Mouse (Mus musculus) mouse embryonic stem cell (cell line): ENCODE results near the gene Pi4kb.

Experiments used
- in situ Hi-C, 2 experiments: fragments of 300-500 bp; cut with MboI; formaldehyde crosslinking; loops; 1 replicate in 1 of 2; 3 replicates in 1 of 2; pipeline ENCODE4 v1.14.3; 2019 to 2020; ENCODE audit warnings: low sequenced_read_pairs in 2 of 2, low pct_unique_long_range_greater_than_20kb in 1 of 2, mixed read lengths in 1 of 2; ENCODE audit not compliant: unreplicated experiment in 1 of 2

The Pi4kb gene

DNA sequence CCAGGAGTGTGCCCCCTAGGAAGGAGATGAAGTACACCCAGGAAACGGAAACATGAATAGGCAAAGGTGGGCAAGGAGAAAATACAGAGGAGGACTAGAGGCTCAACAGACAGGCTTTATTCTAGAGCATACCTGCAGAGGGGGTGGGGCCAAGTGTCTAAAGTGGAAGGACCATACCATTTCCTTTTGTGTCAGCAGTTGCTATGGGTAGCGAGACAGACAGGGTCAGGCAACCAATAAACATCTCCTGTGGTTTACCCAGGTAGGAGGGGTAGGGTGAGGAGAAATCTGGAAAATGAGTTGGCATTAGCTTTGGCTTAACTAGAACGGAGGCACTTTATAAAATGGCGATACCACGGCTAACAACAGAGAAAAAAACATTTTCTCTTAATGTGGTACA, 21.7 kb upstream of the Pi4kb start:
- in situ Hi-C loops: no loop called here

DNA sequence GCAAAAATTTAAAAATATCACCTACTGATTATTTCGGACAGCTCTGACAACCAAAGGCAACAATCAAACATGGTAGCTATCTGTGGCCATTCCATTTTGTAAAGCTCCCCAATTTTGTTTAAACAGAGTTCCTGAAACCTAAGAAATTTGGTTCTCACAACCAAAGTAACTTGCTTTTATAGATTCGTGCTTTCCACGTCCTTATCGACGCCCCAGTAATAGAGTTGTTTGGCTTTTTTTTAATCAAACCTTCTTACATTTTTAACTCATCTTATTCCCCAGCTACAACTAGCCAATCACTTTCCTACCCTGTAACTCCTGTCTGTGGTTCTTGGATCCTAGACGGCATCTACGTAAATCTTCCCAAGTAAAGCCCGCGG, 21.2 kb upstream of the Pi4kb start:
- in situ Hi-C loops: no loop called here

DNA sequence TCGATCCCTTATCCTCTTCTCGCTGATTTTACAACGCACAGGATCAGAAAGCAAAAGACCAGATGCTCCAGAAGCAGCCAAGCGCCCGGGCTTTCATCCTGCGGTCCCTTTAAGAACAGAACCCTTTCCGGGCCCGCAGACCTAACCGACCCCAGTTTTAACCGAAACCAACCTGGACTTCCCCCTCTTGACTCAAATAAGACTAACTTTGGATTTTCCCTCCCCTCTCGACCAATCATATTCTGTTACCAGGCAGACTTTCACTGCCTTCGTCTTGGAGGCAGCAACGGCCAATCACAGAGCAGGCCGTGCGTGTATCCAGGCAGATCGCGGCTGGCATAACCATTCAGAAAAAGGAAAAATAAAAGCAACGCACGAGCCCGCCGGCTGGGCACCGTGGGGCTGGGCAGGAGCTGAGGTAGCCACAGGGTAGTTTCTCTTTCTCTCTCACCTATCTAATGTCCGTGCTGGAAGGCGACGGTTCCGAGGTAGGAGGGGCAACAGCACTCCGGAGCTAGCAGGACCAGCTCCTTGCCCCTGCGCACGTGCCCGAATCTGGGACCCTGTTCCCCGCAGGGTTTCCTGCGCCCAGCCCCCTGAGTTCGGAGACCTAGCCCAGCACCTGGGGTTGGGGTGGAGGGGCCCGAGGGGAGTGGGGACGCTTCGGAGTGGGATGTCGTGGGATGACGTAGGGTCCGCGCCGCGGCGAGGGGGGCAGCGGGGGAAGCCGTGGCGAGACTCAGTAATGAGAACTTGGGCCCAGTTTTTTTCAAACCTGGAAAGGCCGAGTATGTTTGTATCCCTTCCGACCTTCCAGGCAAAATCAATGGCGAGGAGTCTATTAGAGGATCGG, 20.5 kb upstream of the Pi4kb start, which contains the start of gene Rfx5:
Rfx5 (plus strand) TSS at position 312 of the 853 bp plus-strand sequence.
- in situ Hi-C loops: no loop called here

DNA sequence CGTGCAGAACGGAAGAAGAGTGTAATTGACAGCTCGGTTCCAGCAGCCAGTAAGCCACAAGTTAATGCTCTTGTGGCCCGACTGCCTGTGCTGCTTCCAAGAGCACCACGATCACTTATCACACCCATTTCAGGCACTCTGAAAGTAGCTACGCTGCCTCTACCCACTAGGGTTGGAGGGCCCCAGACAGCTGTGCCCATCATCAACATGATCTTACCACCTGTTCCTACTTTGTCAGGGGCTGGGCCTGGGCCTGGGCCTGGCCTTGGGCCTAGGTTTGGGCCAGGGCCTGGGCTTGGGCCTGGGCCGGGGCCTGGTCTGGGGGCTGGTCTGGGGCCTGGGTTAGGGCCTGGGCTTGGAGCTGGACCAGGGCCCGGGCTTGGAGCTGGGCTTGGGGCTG, 16.2 kb upstream of the Pi4kb start:
- in situ Hi-C loops: no loop called here

DNA sequence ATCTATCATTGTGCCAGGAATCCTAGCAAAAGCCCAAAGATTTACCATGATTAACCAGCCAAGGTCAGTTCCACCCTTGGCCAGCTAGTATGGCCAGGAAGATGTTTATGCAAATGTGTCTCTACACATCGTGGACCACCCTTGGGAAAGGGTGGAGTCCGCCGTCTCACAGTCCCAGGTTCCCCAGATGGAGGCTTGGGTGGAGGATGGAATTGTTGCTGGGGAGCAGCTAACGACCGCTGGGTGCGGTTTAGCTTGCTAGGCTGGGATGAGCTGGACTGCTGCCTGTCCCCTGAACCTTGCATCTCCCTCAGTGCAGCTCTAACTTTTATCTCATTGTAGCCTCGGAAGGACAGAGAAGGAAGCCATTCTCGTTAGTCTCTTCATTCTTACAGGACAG, 14.7 kb upstream of the Pi4kb start:
- in situ Hi-C loops: no loop called here

DNA sequence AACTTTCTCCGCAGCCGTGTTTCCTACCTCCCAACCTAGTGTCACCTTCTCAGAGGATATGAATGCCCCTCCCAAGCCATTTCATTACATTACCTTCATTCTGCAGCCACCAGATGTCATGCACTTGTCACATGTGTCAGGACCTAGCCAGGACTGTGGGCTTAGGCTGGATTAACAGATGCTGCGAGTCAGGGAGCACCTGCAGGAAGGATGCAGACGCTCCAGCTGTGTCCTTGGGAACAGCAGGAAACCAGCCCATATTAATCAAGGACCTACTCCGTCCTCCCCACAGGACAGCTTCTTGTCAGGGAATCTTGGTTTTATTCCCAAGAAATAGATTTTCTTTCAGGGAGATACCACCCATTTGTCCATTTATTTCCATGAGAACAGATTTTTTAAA, 14.2 kb upstream of the Pi4kb start:
- in situ Hi-C loops: no loop called here

DNA sequence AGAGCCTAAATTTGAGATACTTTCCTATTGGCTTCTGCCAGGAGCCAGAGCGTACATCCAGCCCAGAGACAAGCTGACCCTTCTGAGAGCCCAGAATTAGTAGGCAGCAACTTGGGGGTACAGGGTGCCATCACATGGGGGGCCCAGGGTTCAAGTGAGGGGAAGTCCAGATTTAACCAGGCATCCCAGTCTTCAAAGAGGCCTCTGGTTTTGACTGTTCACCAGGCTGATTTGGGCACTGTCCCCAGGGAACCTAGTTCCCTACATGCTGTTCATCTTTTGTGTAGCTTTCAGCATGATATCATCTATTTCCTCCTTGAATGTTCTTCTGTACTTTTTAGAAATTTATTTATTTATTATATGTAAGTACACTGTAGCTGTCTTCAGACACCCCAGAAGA, 9.5 kb upstream of the Pi4kb start:
- in situ Hi-C loops: no loop called here

DNA sequence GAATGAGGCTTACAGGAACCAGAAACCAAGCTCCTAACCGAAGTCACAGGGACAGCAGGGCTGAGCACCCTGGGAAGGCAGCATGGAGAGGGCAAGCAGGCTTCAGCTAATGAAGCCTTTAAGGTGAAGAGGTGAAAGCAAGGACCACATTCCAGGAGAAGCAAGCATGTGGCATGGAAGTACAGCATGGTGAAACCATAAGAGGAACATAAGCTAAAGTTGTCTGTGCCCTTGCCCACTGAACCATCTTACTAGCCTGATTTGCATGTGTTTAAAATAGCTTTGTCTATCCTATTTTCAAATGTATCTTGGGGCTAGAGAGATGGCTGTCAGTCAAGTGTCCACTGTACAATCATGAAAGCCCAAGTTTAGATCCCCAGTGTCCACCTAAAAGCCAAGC, 8.7 kb upstream of the Pi4kb start:
- in situ Hi-C loops: no loop called here

DNA sequence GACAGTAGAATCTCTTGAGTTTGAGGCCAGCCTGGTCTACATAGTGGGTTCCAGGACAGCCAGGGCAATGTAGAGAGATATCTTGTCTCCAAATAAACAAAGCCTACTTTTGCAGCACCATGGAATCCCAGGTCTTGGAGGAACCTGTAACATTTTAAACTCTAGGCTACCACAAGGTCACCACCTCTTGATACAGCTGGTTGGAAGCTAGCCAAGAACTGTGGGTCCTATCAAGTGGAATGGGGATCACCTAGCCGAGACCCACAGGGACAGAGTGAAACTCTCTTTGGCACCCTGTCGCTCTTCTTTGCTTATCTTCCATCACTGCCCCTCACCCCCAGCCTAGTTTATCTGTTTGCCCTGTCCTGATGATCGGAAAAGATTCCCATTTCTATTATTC, 2.0 kb upstream of the Pi4kb start:
- in situ Hi-C loops: no loop called here

DNA sequence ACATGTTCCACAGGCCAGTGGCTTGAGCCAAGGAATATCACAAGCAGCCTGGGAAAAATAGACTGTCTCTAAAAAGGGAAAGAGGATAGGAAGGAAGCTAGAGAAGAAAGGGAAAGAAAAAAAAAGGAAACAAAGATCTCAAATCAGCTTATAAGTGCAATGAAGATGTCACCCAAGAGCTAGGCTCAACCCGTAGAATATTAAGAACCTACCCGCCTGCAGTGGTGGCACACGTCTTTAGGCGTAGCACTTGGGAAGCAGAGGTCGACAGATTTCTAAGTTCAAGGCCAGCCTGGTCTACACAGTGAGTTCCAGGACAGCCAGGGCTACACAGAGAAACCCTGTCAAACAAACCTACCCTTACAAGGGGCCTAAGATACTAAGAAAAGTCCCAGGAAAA, 911 bp upstream of the Pi4kb start:
- in situ Hi-C loops: no loop called here

DNA sequence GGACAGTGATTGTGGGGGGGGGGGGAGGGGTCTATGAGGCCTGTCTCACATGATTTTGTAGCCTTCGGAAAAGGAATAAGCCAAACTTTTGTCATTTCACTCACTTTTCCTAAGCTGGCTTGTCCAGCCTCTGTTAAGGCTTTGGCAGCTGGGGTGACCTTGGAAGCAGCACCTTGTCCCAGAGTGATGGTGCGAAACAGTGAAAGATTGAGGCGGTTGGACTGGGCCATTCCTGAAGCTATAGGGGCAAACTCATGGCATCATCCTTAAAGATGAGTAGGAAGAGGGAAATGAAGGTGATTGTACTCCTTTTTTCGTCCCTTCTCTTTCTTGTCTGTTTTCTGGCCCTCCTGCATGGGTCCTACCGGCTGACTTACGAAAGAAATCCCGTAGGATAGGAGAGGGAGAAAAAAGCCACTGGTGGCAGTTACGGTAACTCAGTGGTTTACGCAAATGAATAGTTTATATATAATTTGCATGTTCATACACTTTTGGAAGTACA, 454 bp upstream of the Pi4kb start:
- in situ Hi-C loops: no loop called here

DNA sequence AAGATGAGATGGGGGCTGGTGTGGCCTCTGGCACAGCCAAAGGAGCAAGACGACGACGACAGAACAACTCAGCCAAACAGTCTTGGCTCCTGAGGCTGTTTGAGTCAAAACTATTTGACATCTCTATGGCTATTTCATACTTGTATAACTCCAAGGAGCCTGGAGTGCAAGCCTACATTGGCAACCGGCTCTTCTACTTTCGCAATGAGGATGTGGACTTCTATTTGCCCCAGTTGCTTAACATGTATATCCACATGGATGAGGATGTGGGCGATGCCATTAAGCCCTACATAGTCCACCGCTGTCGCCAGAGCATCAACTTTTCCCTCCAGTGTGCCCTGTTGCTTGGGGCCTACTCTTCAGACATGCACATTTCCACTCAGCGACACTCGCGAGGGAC, 9.8 kb downstream of the Pi4kb start:
- in situ Hi-C loops: no loop called here

DNA sequence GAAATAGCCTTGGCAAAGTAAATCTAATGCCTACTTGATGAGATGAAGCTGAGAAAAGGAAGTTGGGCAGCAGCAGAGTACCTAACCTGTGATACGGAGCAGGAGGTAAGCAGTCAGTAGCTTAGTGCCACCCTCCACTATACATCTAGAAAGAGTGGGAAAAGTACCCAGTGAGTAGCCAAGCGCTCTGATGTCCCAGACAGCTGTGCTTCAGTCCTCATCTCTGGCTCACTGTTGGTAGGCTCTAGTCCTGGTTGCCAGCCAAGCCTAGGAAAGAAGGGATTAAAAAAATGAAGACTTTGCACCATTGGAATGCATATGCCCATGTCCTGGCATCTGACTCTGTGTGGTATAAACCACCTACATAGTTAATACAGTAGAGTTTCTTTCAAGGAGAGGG, 11.0 kb downstream of the Pi4kb start:
- in situ Hi-C loops: no loop called here

DNA sequence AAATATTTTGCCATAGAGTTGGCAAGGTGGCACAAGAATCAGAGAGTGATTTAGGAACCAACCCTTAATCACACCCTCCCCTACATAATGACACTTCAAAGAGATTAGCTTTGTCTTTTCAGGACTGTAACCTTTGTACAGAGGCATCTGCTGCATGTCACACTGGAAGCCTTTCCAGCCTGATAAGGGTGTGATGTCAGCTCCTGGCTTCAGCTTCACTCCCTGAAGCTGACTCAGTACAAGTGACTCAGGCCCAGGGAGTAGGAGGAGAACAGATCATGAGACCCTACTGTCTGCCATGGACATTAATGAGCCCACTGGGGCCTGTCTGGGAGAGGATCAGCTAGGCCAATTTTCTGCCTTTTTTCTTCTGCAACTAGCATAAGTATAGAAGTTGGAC, 13.0 kb downstream of the Pi4kb start:
- in situ Hi-C loops: no loop called here

DNA sequence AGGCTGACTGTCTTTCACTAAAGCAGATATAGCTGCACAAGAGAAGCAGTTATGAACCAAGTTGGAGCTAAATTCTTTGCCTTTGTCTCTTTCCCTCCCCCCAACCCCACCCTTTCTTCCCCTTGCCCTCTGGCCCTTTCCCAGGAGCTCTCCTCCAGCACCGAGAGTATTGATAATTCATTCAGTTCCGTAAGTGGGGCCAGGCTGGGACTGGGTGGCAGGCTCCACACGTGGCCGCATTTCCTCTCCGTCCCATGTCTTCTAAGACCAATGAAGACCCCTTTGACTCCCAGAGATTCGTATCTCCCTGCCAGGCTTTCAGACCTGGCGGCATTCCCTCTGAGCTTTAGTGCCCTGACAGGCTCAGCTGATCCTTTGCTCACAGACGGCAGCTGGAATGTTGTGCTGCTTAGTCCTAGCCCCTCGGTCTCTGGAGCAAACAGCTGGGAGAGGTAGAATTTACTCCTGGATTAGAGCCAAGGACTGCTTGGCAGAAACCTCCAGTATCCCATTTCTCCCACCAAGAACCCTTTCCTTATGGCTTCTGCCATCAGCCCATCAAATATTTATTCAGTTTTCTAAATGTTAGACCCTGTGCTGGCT, 14.7 kb downstream of the Pi4kb start:
- in situ Hi-C loops: no loop called here

DNA sequence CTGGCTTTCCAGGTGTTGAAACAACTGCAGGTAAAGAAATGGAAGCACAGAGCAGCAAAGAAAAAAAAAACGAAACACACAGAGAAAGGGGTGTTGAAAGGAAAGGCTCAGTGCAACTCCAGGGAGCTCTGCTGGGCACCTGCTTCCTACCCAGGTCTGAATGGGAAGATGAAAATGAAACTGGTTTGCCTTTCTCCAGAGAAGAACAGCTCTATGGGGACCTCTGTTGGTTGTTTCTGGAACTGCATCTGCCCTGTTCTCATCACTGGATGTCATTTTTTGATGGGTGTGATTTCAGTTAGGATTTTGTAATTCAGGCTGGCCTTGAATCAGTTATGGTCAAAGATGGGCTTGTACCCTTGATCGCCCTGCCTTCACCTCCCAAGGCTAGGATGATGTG, 22.4 kb downstream of the Pi4kb start:
- in situ Hi-C loops: no loop called here

DNA sequence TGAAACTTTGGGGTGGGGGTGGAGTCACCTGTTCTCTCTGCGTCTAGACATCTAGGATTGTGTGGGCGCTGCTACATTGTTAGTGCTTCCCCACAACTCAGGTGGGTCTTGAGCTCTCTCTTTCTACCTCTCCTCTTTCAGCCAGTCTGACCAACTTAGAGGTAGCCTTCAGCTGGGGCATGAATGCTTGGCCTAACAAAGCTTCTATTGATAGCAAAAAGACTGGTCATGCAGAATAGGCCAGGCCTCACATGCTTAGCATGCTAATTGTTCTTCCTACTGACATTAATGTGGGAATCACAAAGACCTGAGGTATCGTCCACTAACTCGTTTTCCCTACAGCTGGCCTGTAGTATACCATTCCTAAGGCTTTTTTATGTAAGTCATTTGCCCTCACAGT, 28.0 kb downstream of the Pi4kb start:
- in situ Hi-C loops: no loop called here

DNA sequence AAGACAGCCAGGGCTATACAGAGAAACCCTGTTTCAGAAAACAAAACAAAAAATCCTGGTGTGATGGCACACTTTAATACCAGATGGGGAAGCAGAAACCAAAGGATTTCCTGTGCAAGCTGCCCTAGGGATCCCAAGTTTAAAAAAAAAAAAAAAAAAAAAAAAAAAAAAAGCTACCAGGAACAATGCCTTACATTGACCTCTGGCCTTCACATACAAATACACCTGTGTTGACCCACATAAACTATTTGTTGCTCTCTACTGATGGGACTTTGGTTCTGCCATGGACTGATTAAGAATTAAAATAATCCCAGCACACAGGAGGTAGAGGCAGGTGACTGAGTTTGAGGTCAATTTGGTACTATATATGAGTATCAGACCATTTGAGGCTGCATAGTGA, 28.7 kb downstream of the Pi4kb start:
- in situ Hi-C loops: no loop called here

DNA sequence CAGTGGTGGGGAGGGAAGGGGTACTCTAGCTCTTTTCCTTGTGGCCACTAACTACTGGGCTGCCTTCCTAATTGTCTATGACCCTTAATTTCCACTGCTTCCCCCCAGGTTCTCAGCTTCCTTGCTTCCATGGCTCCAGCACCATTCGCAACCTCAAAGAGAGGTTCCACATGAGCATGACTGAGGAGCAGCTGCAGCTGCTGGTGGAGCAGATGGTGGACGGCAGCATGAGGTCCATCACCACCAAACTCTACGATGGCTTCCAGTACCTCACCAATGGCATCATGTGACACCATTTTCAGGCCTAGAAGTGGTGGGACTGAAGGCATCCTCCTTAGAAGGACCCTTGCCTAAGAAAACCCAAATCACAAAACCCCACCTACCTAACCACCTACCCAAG, 31.1 kb downstream of the Pi4kb start:
- in situ Hi-C loops: no loop called here

DNA sequence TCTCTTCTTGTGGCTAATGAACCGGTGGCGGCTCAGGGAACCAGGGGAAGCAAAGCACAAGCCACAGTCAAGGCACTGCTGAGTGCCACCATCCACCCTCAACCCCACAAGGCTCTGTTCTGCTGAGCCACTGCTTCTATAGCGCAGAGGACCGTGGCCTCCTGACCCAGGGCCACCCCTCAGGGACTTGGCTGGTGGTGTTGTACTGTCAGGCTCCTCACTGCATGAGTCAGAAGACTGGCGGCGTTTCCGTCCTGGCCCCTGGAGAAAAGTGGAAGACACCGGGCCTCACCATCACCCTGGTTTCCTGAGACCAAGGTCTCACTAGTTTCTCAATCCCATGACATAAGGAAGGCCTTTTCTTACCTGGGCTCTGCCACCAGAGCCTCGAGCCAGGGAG, 33.2 kb downstream of the Pi4kb start:
- in situ Hi-C loops: no loop called here
